Mouse (Mus musculus) C2C12 (cell line): ENCODE measurements around the gene Ccnd3.

ENCODE experiments used
- CTCF ChIP-seq: IDR thresholded peaks from one replicate; pipeline ENCODE4 v1.5.1; 2011; ENCODE audit not compliant: control insufficient read depth, insufficient read depth, insufficient read length
- FOSL1 ChIP-seq: IDR thresholded peaks from one replicate; pipeline ENCODE4 v1.8.0; 2011; ENCODE audit warnings: mild to moderate bottlenecking, low read length; ENCODE audit not compliant: poor library complexity, insufficient read depth, severe bottlenecking
- MAX ChIP-seq: IDR thresholded peaks from one replicate; pipeline ENCODE4 v1.6.1; 2011; ENCODE audit warnings: mild to moderate bottlenecking, control low read depth
- MYOG ChIP-seq: IDR thresholded peaks from one replicate; pipeline ENCODE4 v1.6.1; 2011; ENCODE audit not compliant: control insufficient read depth, insufficient read length; ENCODE audit errors: extremely low read depth
- USF1 ChIP-seq: IDR thresholded peaks from one replicate; pipeline ENCODE4 v1.6.1; 2011; ENCODE audit warnings: low read depth, mild to moderate bottlenecking, control low read depth, moderate library complexity

DNA sequence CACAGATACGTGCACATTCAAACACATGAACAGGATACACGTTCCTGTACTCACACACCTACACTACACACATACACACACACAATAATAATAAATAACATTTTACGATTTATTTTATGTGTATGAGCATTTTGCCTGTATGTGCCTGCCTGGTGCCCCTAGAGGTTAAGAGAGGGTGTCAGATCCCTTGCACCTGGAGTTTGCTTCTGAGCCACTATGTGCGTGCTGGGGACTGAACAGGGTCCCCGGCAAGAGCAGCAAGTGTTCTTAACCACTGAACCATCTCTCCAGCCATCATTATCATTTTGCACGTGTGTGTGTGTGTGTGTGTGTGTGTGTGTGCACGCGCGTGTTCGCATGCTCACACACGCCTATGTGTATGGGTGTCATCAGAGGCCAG, 24.7 kb downstream of the Ccnd3 start:
- TF ChIP-seq CTCF (no peak), FOSL1 (no peak), MYOG (no peak), USF1 (no peak), MAX (no peak)
